Mouse (Mus musculus): ENCODE measurements at regions not wholly inside any gene's neighbourhood (a gene's known extent, or its start where the extent isn't known, plus 50 kb on each side); places are given as distances from the start of the nearest gene placed in this dataset.

DNA sequence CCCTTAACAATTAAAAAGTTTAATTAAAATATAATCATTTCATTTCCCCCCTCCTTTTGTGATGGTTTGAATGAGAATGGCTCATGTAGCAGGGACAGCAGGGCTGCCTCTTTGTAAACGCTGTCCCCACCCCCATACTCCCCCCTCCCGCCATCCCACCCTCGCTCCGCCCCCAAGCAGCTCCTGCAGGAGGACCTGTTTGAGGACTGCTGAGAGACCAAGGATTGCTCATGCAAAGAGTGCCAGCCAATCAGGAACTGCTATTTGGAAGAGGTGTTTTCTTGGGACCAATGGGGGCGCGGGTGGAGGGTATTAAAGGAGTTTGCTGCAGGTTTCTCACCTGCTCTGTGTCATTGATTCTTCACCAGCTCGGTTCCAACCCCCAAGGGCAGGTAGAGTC lies 154.6 kb downstream of the Dusp6 start:
- DNase-seq = no peak

DNA sequence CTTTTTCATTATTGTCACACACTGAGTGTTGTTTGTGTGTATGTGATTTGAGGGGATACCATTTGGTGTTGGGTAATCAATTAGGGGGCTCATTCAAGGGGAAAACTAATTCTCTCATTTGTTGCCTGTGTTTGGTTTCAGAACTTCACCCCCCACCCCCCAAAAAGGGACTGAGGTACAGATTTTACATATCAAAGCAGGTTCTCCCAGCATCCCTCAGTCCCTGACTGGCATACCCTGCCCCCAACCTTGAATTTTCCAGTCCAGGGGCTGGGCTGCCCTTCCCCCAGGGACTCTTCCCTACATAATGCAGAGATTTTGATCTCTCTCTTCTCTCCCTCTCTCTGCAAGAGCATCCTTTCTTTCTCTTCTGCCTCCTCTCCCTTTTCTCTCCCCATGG lies 155.5 kb downstream of the Dusp6 start:
- DNase-seq = no peak

DNA sequence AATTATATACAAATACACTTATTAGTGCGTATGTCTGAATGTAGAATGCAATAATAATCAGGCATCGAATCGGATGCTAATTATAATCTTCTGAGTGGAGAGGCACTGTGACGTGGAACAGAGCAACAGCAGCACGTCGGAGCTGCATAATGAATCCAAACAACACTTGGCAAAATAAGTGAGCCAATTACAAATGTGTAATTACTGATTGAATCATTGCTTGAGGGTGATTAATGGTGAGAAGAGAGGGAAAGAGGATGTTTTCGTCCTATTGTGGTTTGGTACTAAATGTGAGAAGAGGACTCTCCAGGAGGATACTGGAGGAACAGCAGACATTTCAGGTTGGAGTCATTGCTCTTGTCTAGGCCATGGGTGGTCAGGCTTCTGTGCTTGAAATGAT lies 156.5 kb downstream of the Dusp6 start:
- no peak for DNase-seq

DNA sequence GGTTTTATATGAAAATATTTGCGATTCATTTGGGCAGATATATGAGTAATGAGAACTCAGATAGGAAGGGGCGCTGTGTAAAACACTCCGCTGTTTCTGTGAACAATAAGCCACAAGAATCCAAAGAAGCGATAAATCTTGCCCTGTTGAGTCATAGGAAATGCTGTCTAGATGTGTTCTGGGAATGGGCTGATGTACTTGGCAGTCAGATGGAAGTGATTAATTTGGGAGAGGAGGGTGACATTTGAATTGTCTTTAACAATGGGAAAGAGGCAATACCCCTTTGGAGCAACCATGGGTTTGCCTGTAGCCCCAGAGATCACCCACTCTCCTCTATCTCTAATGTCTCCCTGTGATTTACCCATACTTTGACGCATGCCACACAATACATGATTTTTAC lies 160.4 kb downstream of the Dusp6 start:
- no peak for DNase-seq

DNA sequence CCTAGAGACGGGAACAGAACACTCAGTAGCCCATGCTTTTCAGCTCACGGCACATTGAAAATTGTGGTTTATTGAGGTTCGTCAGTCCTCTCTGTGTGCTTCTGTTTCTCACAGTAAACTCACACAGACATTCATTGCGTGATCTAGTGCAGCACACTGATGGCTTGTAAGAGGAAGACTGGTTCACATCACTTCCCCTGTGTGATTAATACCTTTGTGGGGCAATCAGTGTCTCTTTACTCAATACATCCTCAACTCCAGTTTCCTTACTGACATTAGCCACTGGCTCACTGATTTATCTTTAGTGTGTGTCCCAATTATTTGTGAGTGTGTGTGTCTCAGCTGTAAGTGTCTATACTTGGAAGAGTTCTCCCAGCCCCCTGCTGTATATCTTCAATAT lies 162.2 kb downstream of the Dusp6 start:
- DNase-seq = no peak

DNA sequence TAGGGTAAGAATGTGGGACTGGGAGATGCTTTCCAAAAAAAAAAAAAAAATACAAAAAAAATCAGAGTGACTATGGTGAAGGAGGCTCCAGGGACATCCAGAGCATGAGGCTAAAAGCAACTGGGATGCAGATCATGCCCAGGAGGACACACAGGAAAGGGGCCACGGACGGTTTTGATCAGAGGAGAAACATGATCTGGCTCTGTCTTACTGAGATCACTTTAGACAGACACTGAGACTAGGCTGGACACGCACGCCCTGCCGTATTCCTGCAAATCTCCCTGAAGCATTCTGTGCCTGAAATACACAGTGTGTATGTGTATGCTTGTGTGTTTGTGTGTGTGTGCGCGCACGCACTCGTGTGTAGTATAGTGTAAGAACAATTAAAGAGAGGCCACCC lies 167.1 kb downstream of the Dusp6 start:
- no peak for DNase-seq

DNA sequence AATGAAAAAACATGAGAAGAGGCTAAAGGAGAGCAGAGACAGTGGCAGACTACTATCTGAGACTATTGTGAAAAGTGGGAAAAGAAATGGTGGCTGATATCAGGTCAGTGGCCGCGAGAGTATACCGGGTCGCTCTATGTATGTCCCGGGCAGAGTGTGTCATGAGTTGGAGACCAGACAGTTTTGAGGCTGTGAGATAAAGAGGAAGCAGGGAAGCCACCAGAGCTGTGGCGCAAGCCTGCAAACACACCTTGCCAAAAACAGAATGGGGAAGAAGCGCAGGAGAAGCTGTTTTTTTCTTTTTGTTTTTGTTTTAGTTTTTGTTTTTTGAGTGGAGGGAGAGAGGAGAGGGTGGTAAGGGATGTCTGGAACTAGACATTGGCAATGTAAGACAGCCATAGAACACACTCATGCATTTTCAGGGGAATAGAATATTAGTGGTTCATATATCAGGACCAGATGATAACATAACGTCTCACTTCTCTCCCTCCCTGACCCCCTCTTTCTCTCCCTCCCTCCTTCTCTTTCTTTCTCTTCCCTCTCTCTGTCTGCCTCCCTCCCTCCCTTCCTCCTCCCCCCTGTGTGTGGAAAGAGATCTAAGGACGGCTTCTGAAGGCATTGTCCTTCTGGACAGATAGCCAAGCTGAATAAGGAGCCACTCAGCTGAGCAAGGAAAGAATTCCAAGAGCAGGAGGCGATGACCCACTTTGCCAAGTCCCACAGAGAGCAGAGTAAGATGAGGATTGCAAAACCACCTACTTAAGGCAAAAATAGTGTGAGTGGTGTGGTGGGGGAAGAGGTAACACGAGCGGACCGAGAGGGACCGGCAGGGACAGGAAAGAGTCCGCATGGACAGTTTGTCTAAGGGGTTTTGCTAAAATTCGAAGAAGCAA lies 167.9 kb downstream of the Dusp6 start:
- peak; percentile 46 to 55 for DNase-seq

DNA sequence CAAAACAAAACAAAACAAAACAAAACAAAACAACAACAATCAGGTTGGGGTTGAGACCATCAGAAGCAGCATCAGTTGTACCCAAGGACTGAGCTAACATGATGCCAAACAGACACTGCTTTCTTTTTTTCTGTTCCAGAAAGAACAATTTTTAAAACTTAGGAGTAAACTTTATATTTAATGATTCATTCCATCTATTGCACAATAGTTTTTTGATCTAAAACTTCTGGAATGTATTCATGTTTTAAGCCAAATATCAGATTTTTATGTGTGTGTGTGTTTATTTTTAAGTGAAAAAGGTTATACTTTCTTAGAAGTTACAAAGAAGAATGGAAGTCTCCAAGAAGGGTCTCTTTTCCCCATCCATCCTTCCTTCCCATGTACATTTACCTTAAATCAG lies 174.0 kb downstream of the Dusp6 start:
- no peak for DNase-seq

DNA sequence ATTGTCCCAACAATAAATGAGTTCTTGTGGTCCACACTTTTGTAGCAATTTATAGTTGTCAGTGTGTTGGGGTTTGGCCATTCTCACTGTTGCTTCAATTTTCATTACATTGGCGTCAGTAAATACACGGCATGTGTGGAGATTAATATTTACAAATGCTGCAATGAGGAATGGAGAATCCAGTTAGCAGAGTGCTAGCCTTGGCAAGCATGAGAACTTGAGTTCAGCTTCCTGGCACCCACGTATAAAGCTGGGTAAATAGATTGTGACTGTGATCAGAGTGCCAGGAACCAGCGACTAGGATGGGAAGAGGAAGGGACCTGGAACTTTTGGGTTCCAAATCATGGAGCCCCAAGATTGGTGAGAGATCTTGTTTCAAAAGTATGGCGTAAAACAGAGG lies 177.1 kb downstream of the Dusp6 start:
- no peak for DNase-seq

DNA sequence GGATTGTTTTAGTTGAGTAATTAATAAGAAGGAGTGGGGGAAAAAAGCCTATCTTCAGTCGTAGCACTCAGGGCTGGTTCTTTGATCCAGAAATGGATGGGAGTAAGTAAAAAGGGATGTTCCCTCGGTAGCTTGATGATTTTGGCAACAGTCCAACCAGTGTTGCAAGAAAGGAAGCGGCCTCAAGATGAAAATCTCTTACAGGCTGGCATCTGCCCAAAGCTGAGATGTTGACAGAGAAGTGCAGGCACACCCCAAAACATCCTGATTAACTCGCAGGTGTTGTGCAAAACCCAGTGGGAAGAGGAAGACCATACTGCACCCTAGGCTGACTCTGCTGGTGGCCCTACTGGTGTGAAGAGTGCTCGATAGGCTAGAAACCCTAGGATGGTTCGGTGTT lies 178.0 kb downstream of the Dusp6 start:
- peak; percentile 83 to 91 for DNase-seq

DNA sequence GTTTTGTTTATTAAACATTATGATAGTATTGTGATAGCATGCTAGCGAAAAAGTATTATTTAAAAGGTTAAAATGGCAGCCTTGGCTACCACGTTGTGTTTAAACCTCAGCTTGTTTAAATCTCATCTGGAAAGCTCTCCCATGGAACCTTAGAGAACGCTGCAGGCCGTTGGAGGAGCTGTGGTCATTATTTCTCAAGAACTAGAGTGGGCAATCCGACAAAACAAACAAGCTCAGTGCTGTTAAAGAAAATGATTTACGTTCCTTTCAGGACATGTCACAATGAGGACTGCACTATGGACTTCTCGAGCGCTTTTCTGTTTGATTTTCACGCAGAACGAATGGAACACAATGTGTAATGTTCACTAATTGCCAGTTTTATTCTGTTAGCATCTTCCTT lies 178.9 kb downstream of the Dusp6 start:
- DNase-seq = peak in 1 of 2 experiments; percentile 48

DNA sequence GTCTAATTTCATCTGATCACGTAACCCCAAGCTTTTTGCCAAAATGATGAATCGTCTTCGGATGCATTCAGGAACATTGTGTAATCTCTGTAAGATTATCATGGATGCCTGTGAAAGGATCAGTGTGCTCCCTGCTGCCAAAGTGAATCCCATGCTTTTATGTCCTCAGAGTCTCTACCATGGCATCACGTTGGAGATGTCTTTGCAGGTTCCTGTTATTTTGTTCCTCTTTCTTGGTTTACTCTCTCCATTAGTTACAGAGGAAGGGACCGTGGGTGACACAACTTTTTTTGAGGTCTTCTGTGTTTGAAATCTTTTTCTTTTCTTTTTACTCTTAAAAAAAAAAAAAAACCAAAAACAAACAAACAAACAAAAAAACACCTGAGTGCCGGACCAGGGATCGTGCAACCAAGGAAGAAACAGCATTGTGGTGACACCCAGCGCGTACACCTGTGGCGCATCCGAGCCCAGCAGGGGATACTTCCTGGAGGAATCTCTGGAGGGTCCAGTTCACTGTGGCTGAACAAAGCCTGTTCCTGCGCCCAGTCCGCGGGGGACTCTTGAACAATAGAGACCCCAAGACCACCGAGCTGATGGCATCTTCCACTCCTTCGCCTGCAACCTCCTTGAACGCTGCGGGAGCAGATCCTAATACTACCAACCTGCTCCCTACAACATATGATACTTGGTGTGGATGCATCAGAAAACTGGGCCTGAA lies 180.6 kb downstream of the Dusp6 start:
- no peak for DNase-seq

DNA sequence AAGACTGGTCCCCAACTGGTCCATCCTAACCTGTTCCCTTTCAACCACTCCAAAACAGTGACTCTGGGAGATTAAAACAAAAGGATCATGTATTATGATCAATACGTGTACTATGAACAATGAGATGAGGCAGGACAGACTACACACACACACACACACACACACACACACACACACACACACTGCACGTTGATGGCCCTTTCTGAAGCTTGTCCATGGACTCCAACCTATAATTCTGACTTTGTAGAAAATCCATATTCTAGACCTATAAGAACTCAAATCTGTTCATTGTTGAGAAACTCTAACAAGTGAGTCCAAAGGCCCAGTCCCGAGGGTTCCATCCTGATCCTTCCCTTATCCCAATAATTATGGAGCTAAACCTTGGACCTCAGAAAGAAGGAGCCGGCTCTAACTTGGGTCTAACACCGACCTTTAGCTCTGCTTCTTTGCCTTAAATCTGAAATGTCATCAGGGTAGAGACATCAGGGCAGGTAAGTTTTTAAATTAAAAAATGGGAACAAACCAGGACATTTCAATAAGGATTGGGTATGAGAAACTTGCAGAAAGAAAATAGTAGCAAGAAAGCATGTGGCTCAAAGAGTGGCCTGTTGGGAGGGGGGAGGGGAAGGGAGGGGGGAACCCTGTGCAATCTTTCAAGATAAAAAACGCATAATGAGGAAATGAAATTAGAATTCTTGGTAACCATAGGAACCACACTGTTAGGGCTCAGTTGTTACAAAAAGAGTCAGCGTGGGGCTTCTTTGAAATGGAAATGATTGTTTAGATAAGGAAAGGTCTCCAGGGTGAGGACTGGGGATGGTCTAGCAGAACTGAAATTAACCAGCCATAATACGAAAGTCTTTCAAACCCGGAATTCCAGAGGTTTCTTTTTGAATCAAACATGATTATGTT lies 187.9 kb downstream of the Dusp6 start:
- no peak for DNase-seq

DNA sequence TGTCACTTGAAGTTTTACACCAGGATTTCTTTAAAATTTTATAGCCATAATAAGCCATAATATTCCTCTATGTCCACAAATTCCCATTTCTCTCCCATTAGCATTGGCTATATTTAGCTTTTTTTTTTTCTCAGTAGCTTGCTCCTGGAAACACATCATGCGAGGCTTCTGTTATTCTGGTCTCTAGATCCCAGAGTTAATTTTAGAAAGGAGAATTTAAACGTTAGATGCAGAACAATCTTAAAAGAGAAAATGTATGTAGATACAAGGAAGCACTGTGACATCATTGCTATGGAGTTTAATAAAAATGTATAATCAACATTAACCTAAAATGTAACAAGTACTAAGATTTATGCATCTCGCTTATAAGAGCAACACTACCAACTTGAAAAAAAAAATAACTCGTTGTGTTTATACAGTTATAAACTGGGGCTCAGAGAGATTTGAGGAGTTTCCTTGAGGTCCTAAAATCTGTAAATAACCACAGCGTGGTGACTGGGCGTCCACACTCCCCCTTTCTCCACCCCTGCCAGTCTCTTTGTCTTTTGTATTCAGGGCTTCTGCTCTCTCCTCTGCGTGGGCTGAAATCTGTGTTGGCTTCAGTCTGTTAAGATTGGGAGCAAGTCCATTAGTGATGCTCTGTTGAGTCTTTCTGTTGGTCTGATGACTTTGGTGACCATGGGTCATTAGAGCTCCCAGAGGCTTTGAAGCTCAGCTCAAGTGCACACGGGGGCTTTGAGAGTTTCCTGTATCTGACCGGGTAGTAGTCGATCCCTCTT lies 188.8 kb downstream of the Dusp6 start:
- no peak for DNase-seq

DNA sequence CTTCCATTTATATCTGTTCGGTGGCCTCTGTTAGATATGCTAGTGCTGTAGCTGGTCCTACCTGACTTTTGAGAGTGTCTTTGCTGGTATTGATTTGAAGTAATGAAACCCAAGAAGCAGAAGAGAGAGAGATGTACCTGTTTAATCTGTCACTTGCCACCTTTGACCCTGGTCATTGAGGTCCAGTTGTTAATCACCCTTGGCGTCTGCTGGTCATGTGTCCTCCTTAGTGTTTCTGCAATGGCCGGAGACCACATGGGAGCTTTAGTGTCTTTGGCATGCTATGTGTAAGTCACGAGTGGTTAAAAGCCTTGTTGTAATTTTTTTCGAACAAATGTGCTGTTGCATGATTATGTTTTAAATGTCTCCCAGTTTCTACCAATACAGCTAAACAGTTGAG lies 193.1 kb downstream of the Dusp6 start:
- no peak for DNase-seq

DNA sequence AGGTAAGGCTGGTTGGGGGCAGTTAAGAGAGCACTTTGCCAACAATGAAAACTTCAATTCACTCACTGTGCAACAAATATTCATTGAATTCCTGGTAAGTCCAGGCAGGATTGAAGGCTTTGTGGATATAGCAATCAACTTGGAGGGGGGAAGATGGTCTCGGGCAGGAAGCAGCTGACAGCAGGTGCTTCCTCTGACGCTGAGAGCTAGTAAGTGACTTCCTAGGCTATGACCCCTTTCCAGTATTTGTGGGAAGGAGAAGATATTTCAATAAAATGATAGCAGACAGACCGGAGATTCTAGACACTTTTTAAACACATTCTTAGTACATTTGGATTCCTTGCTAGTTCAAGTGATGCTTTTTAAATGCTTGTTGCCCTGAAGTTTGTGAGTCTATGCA lies 195.0 kb downstream of the Dusp6 start:
- no peak for DNase-seq

DNA sequence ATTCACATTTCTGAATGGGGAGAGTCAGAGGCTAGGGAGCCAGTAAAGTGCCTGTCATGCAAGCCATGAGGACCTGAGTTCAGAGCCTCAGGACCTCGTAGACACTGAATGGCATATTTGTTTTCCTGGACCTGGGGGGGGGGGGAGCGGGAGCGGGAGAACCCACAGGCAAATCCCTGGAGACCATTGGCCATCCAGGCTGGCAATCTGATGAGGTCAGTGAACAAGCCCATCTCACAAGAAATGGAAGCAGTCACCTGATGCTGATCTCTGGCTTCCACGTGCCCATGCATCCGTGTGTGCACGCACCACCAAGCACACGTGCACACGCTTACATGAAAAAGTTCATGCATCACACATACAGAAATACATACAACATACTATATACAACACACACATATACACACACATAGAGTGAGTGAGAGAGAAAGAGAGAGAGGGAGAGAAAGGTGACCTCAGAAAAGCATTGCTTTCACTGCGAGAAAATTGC lies 196.2 kb downstream of the Dusp6 start:
- no peak for DNase-seq

DNA sequence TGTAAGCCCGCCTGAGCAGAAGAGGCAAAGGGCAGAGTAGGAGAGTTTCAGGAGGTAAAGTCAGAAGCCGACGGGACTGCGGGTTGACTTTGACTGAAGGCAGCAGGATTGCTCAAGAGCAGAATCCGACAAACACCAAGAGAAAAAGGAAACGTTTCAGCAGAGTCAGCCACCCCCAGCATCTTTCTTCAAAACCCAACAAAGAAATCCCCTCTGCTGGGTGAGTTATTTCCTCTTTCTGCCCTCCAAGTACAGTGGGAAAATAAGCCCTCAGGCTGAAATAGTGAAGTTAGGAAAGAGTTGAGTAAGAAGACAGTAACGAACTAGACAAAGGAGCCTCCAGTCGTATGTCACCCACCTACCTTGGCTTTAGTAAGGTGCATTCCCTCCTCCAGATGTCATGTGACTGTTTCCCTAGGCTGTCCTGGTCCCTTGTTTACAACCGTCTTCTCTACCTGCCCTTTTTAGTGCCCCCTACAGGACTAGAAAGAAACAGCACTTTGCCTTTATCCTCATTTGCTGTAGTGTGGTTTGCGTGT lies 196.9 kb downstream of the Dusp6 start:
- peak; percentile 59 to 60 for DNase-seq

DNA sequence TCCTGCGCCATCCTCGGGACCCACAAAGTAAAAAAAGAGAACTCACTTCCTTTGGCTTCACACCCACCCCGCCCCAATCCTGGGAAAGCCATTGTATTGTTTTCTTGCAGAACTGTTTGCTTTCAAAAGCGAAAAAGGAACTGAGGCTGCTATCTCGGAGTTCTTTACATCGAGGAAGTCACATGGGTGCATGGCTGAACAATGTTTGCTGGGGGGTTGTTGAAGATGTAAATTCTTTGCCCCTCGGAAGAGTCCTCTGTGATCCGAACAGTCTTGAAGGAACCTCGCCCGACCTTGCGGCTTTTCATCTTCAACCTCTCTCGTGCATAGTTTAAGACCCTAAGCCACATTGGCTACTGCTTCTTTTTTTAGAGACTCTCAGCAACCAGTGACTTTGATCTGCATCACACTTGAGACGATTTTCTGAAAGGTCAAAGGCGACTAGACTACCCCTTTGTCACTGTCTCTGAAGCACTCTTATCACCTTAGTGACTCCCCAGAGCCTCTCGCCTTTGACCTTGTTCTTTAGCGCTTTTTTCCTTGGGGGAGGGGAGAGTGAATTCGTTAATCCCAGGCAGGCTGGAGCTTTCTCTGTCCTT lies 197.9 kb downstream of the Dusp6 start:
- peak; percentile 62 to 68 for DNase-seq

DNA sequence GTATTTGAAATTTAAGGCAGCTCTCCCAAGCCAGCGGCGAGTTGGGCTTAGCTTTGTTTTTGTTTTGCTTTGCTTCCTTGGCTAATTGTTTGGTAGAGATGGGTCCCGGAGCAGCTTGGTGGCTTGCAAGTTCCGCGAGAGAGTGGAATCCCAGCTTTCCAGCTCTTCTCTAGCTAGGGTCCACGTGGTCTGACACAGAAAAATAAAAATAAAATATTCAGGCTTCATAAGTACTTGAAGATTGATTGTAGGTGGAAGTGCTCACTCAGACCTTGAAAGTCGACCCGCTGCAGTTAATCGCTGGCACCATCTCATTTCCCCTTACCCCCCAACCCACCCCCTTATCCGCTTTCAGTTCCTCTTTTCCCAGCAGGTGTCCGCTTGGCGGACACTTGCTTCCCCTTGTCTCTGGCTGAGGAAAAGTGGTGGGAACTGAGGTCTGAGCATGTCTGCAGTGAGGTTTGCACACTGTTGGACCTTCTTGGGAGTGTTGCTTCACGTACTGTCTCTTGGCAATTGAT lies 198.5 kb downstream of the Dusp6 start:
- DNase-seq = peak; percentile 24 to 33

DNA sequence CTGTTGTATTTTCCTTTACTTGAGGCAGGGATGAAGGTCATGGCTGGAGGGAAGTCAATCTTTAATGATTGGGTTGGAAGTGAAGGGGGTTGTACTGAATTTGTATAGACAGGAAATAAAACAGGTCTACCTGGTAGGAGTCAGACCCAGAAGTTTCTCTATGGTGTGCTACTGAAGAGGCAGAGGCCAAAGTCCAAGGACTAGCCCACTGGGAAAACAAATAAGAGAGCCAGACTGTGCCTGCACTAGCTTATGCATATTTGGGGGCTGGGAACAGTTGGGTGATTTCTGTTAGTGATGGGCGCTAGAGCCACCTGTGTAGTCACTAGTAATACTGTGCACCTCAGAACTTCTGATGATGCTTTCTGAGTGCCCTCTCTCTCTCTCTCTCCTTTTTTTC lies 203.7 kb downstream of the Dusp6 start:
- no peak for DNase-seq
